Comparison of ENCODE assay signal across 11 mouse cellular contexts in genomic region chr11:34220596-34220995, GRCm38 (mm10). TPM values are rescaled to one million over a fixed set of nuclear protein-coding genes. Genes with fewer than 3 reads are reported as not detected.
"Had no signal": no experiment of that assay in that cellular context is flagged by ENCODE, and none has a peak within 500 bp of the region (broad histone marks: within the 10 kb centered on the region; RNA-seq: fewer than 3 reads in every experiment).

No protein-coding gene starts in this region.

RNA-seq across cellular contexts. Expression of gene Foxi1, which starts 12.7 kb away (rescaled TPM):
- total RNA-seq: neutrophil, adult 5-6 weeks had no signal
- polyA plus RNA-seq: neural tube, embryonic 14.5 days; neural tube, embryonic 15.5 days; small intestine, adult 2 months; spleen, adult 2 months; stomach, embryonic 14.5 days; stomach, embryonic 15.5 days; stomach, embryonic 16.5 days; stomach, postnatal 0 days; testis, adult 2 months; urinary bladder, adult 2 months had no signal
